Mouse (Mus musculus) kidney, postnatal 0 days (tissue): ENCODE results near the gene Pard3. TPM values are rescaled to one million over a fixed set of nuclear protein-coding genes. Genes with fewer than 3 reads are reported as not detected.

Experiments used
- ATAC-seq: fragments of 200-750 bp; cut with Nextera tagmentation; replicated peaks from 2 replicates; pipeline ENCODE4 v1.8.0; 2017; ENCODE audit warnings: low read depth, moderate number of reproducible peaks, moderate TSS enrichment, moderate library complexity; ENCODE audit not compliant: low FRiP score
- DNase-seq: peaks from one replicate; pipeline ENCODE4 v3.0.0-alpha.2; 2016; ENCODE audit warnings: low spot score
- H3K27ac ChIP-seq: fragments of 300-500 bp; sonication (generic); 2 replicates; pipeline ENCODE4 v1.5.1; 2014; ENCODE audit warnings: mild to moderate bottlenecking
- H3K27me3 ChIP-seq: fragments of 300-500 bp; sonication (generic); 2 replicates; pipeline ENCODE4 v1.6.1; 2014; ENCODE audit warnings: low read length, mixed read lengths; ENCODE audit not compliant: insufficient read depth
- H3K36me3 ChIP-seq: fragments of 300-500 bp; sonication (generic); 2 replicates; pipeline ENCODE4 v1.6.1; 2014; ENCODE audit warnings: low read length, mixed read lengths; ENCODE audit not compliant: insufficient read depth
- H3K4me1 ChIP-seq: fragments of 300-500 bp; sonication (generic); replicated peaks from 2 replicates; pipeline ENCODE4 v1.6.1; 2014; ENCODE audit warnings: antibody characterized with exemption, low read length, mixed read lengths; ENCODE audit not compliant: insufficient read depth
- H3K4me2 ChIP-seq: fragments of 300-500 bp; sonication (generic); 2 replicates; pipeline ENCODE4 v1.6.1; 2014; ENCODE audit warnings: mild to moderate bottlenecking, low read length, moderate library complexity, mixed read lengths
- H3K4me3 ChIP-seq: fragments of 300-500 bp; sonication (generic); replicated peaks from 2 replicates; pipeline ENCODE4 v1.5.1; 2014; ENCODE audit warnings: low read depth, low read length
- H3K9ac ChIP-seq: fragments of 300-500 bp; sonication (generic); 2 replicates; pipeline ENCODE4 v1.6.1; 2014; ENCODE audit warnings: low read depth, low read length
- H3K9me3 ChIP-seq: fragments of 300-500 bp; sonication (generic); replicated peaks from 2 replicates; pipeline ENCODE4 v1.6.1; 2016; ENCODE audit warnings: low read length, inconsistent platforms, mixed read lengths
- CTCF ChIP-seq: IDR thresholded peaks from 2 replicates; pipeline ENCODE4 v1.5.1; 2016; ENCODE audit warnings: antibody characterized with exemption, low read depth, mild to moderate bottlenecking, moderate library complexity
- WGBS: fragments of 180-500 bp; shearing (Covaris S2); extraction: QIAGEN DNeasy Blood & Tissue Kit; methylation state at CpG from one replicate; pipeline ENCODE4 v1.1.7; 2014; 5-methylcytosine and 5-hydroxymethylcytosine counted together
- polyA plus RNA-seq: library from polyadenylated mRNA; unstranded; fragments of >200 nt; fragmentation: Nextera tagmentation; extraction: Ambion mirVana; gene quantifications from 2 replicates; pipeline ENCODE4 v1.2.1, GENCODE M21; 2015

Pard3 gene
- polyA plus RNA-seq, 1 experiment from 2014 or later = 23.1 TPM

- Histone ChIP-seq H3K4me3 (peak overlapping the region; percentile 86), H3K4me2 (peak overlapping the region; percentile 71), H3K4me1 (0 out of 2 replicates have a peak, but pooled peaks cover 13% of the 10 kb centered on the region), H3K9ac (peak overlapping the region; percentile 95), H3K36me3 (no peaks in the 10 kb centered on the region), H3K9me3 (no peaks in the 10 kb centered on the region), H3K27me3 (no peaks in the 10 kb centered on the region), H3K27ac (peak overlapping the region; percentile 97)
- WGBS = 7% methylated on average over 10 of the region's 10 CpGs
- ATAC-seq = no peak
- no peak for TF ChIP-seq CTCF
- DNase-seq = peak; percentile 24
These were observed 1.4 kb downstream of the Pard3 start for GRCm38 (mm10) chr8:127065113-127065473.

GRCm38 (mm10) chr8:127065791-127066190 lies 2.1 kb downstream of the Pard3 start:
- no peak overlapping the region for H3K27ac ChIP-seq
- H3K4me3 ChIP-seq = peak overlapping the region; percentile 86
- ATAC-seq = no peak
- H3K9me3 ChIP-seq = no peaks in the 10 kb centered on the region
- no peaks in the 10 kb centered on the region for H3K27me3 ChIP-seq
- no peaks in the 10 kb centered on the region for H3K36me3 ChIP-seq
- no peak for DNase-seq
- H3K4me1 ChIP-seq = peaks cover 16% of the 10 kb centered on the region; the same call in 1 of the 2 replicates
- 37% methylated on average over 1 of the region's 1 CpGs for WGBS
- no peak for TF ChIP-seq CTCF
- peak overlapping the region; percentile 71 for H3K4me2 ChIP-seq
- no peak overlapping the region for H3K9ac ChIP-seq

DNA sequence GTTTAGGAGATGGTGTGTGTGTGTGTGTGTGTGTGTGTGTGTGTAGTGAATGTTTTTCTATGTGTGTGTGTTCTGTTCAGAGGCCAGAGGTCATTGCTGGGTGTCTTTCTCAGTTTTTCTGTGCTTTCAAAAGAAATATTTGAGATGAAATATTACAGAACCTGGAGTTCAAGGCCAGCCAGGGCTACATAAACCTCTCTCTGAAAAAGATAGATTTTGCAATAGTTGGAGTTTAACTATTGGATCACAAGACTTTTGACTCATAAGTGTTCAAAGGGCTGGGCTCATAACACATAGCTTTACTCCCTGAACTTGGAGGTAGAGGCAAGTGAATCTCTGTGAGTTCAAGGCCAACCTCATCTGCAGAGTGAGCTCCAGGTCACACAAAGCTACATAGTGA lies 2.8 kb downstream of the Pard3 start:
- TF ChIP-seq CTCF = no peak
- Histone ChIP-seq H3K27me3 (no peaks in the 10 kb centered on the region), H3K4me3 (no peak overlapping the region), H3K36me3 (no peaks in the 10 kb centered on the region), H3K4me1 (peaks cover 16% of the 10 kb centered on the region; the same call in 1 of the 2 replicates), H3K27ac (no peak overlapping the region), H3K9me3 (no peaks in the 10 kb centered on the region), H3K4me2 (no peak overlapping the region), H3K9ac (no peak overlapping the region)
- ATAC-seq (no peak), DNase-seq (no peak)

GRCm38 (mm10) chr8:127068719-127069118 lies 5.0 kb downstream of the Pard3 start:
- DNase-seq = no peak
- Histone ChIP-seq H3K4me1 (peaks cover 19% of the 10 kb centered on the region; the same call in 1 of the 2 replicates), H3K9ac (no peak overlapping the region), H3K36me3 (no peaks in the 10 kb centered on the region), H3K4me3 (no peak overlapping the region), H3K27ac (no peak overlapping the region), H3K27me3 (no peaks in the 10 kb centered on the region), H3K4me2 (no peak overlapping the region), H3K9me3 (no peaks in the 10 kb centered on the region)
- 85% methylated on average over 3 of the region's 3 CpGs for whole genome bisulfite sequencing
- TF ChIP-seq CTCF = no peak
- no peak for ATAC-seq

DNA sequence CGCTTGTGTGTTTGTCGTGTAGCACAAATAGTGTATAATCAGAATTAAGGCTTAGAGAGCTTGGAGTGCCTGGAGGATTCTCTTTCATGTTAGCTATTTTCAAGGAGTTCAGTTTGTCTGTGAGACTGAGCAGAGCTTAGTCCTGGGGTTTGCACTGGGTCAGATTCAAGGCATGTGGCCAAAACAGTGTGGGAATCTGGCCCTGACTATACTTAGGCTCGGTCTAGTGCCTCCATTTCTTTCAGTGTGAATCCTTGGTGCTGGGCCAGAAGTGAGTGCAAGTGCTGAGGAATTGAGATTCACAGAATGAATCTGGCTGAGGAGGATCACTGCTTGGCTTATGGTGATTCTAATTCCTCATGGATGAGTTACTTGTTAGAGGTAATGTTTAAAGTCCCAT lies 6.5 kb downstream of the Pard3 start:
- no peak for DNase-seq
- Histone ChIP-seq H3K4me1 (peaks cover 19% of the 10 kb centered on the region; the same call in 1 of the 2 replicates), H3K9ac (no peak overlapping the region), H3K36me3 (no peaks in the 10 kb centered on the region), H3K9me3 (no peaks in the 10 kb centered on the region), H3K4me2 (no peak overlapping the region), H3K4me3 (no peak overlapping the region), H3K27ac (peak overlapping the region; percentile 27; the same call in 1 of the 2 replicates), H3K27me3 (no peaks in the 10 kb centered on the region)
- no peak for ATAC-seq
- no peak for TF ChIP-seq CTCF
- 57% methylated on average over 3 of the region's 3 CpGs for WGBS

- Histone ChIP-seq H3K4me3 (no peak overlapping the region), H3K27me3 (no peaks in the 10 kb centered on the region), H3K36me3 (no peaks in the 10 kb centered on the region), H3K9me3 (no peaks in the 10 kb centered on the region), H3K4me2 (no peak overlapping the region), H3K27ac (no peak overlapping the region), H3K9ac (no peak overlapping the region), H3K4me1 (peaks cover 25% of the 10 kb centered on the region)
- DNase-seq (peak; percentile 63), ATAC-seq (no peak)
- no peak for TF ChIP-seq CTCF
- 42% methylated on average over 5 of the region's 5 CpGs for WGBS
These were observed 9.4 kb downstream of the Pard3 start for GRCm38 (mm10) chr8:127073052-127073618.

- Histone ChIP-seq H3K9ac (no peak overlapping the region), H3K27me3 (no peaks in the 10 kb centered on the region), H3K4me1 (peaks cover 18% of the 10 kb centered on the region), H3K27ac (no peak overlapping the region), H3K4me2 (no peak overlapping the region), H3K4me3 (no peak overlapping the region), H3K36me3 (no peaks in the 10 kb centered on the region), H3K9me3 (no peaks in the 10 kb centered on the region)
- TF ChIP-seq CTCF = no peak
- ATAC-seq = peak; percentile 89
- 58% methylated on average over 7 of the region's 7 CpGs for WGBS
- peak; percentile 20 for DNase-seq
These were observed 12.8 kb downstream of the Pard3 start for GRCm38 (mm10) chr8:127076511-127076910.
